ENCODE assay signal across 18 mouse cellular contexts in the genomic region with DNA sequence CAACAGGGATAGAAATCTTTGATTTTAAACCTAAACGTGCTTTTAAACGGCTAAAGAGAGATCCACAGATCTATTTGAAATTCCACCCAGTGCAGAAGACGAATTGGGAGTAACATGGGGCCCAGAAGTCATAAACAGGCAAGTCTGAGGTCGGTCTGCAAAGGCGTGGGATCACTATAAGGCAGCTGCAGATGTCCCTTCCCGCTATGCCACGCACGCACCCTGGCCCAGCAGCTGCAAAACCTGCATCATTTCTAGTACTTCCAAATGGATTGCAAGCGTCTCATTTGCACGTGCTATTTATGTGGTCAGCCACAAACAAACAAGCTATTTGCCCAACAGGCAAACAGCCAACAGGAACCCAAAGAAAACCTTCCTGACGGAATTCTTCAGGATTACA. TPM values are rescaled to one million over a fixed set of nuclear protein-coding genes. Genes with fewer than 3 reads are reported as not detected.
DNase-seq lines count a peak whose midpoint lies in the region; ATAC-seq and TF ChIP-seq lines count a peak whose summit lies in the region.
"Had no signal": no experiment of that assay in that cellular context is flagged by ENCODE, and none has a peak within 500 bp of the region (broad histone marks: within the 10 kb centered on the region; RNA-seq: fewer than 3 reads in every experiment).

No protein-coding gene starts in this region.

- H3K36me3 ChIP-seq in heart, embryonic 10.5 days = no peaks in the 10 kb centered on the region
- H3K36me3 ChIP-seq in heart, postnatal 0 days (replicated peaks; ENCODE audit: control insufficient read depth, insufficient read depth, low read length) = no peaks in the 10 kb centered on the region
- H3K36me3 ChIP-seq in lung, embryonic 15.5 days = no peaks in the 10 kb centered on the region
- H3K36me3 ChIP-seq: embryonic facial prominence, embryonic 12.5 days; neural tube, embryonic 12.5 days had no signal

- 86% methylated on average over 11 of the region's 11 CpGs for WGBS in heart, embryonic 10.5 days
- WGBS in heart, postnatal 0 days = 81% methylated on average over 11 of the region's 11 CpGs
- WGBS in lung, embryonic 15.5 days = 45% methylated on average over 11 of the region's 11 CpGs

- no peak for TF ChIP-seq CTCF in heart, postnatal 0 days (IDR thresholded peaks at IDR 0.05; ENCODE audit: low read depth)

- peaks cover 62% of the 10 kb centered on the region for H3K4me1 ChIP-seq in heart, embryonic 10.5 days
- peaks cover 28% of the 10 kb centered on the region for H3K4me1 ChIP-seq in heart, postnatal 0 days (ENCODE audit: control insufficient read depth, insufficient read depth)
- peaks cover 57% of the 10 kb centered on the region for H3K4me1 ChIP-seq in lung, embryonic 15.5 days
- H3K4me1 ChIP-seq: embryonic facial prominence, embryonic 12.5 days had no signal

- no peak for TF ChIP-seq EP300 in heart, postnatal 0 days (IDR thresholded peaks at IDR 0.05; ENCODE audit: low read depth)

- H3K9ac ChIP-seq in heart, postnatal 0 days (replicated peaks; ENCODE audit: low read depth, low read length) = no peak overlapping the region
- no peak overlapping the region for H3K9ac ChIP-seq in lung, embryonic 15.5 days
- H3K9ac ChIP-seq: embryonic facial prominence, embryonic 12.5 days; lung, embryonic 14.5 days; neural tube, embryonic 12.5 days had no signal

- no peak for ATAC-seq in heart, postnatal 0 days (ENCODE audit: insufficient read depth, low read depth)
- no peak for ATAC-seq in lung, embryonic 15.5 days (ENCODE audit: borderline replicate concordance, extremely low read depth, low FRiP score, low TSS enrichment)
- 0 out of 2 replicates have a peak, but pooled peaks have one; percentile 26 for ATAC-seq in megakaryocyte-erythroid progenitor cell, adult 5-6 weeks (replicated peaks; ENCODE audit: low FRiP score, low TSS enrichment, poor library complexity, severe bottlenecking)

- no peaks in the 10 kb centered on the region for H3K9me3 ChIP-seq in heart, embryonic 10.5 days
- no peaks in the 10 kb centered on the region for H3K9me3 ChIP-seq in heart, postnatal 0 days (replicated peaks; ENCODE audit: control insufficient read depth, low read length)
- H3K9me3 ChIP-seq in lung, embryonic 15.5 days = no peaks in the 10 kb centered on the region
- H3K9me3 ChIP-seq: embryonic facial prominence, embryonic 12.5 days; neural tube, embryonic 12.5 days had no signal

- DNase-seq in heart, embryonic 10.5 days (ENCODE audit: low spot score) = no peak
- DNase-seq in heart, adult 18-20 months = no peak
- no peak for DNase-seq in heart, postnatal 0 days (ENCODE audit: low spot score)
- DNase-seq in heart, adult 9 months (ENCODE audit: low spot score in 2 of 2) = no peak
- no peak for DNase-seq in lung, postnatal 10 days
- DNase-seq: cerebellum, adult 11 months; gastrocnemius, postnatal 36 days; right cerebral cortex, postnatal 4 days had no signal

- H3K4me3 ChIP-seq in heart, embryonic 10.5 days = no peak overlapping the region
- no peak overlapping the region for H3K4me3 ChIP-seq in heart, postnatal 0 days (ENCODE audit: low read depth, low read length)
- H3K4me3 ChIP-seq in lung, embryonic 15.5 days = no peak overlapping the region
- H3K4me3 ChIP-seq: embryonic facial prominence, embryonic 12.5 days; erythroblast, embryonic 14.5 days; neural tube, embryonic 12.5 days had no signal

- H3K27ac ChIP-seq in heart, embryonic 10.5 days = peak overlapping the region; percentile 65
- peak overlapping the region; percentile 40 for H3K27ac ChIP-seq in heart, postnatal 0 days (ENCODE audit: low read depth)
- peak overlapping the region; percentile 20; the same call in 1 of the 2 replicates for H3K27ac ChIP-seq in lung, embryonic 15.5 days
- H3K27ac ChIP-seq: embryonic facial prominence, embryonic 12.5 days; kidney, postnatal 0 days; neural tube, embryonic 12.5 days; stomach, postnatal 0 days had no signal

- no peaks in the 10 kb centered on the region for H3K27me3 ChIP-seq in heart, embryonic 10.5 days (ENCODE audit: insufficient read depth, poor library complexity, severe bottlenecking)
- H3K27me3 ChIP-seq in heart, postnatal 0 days (ENCODE audit: control insufficient read depth, insufficient read depth, low read length) = no peaks in the 10 kb centered on the region
- H3K27me3 ChIP-seq in lung, embryonic 15.5 days = no peaks in the 10 kb centered on the region
- H3K27me3 ChIP-seq: CH12.LX; embryonic facial prominence, embryonic 12.5 days; neural tube, embryonic 12.5 days had no signal

- no peak overlapping the region for H3K4me2 ChIP-seq in heart, postnatal 0 days (ENCODE audit: low read depth, low read length)
- H3K4me2 ChIP-seq in lung, embryonic 15.5 days = no peak overlapping the region
- H3K4me2 ChIP-seq: embryonic facial prominence, embryonic 12.5 days; liver, embryonic 11.5 days; lung, embryonic 14.5 days; neural tube, embryonic 12.5 days had no signal

RNA-seq across cellular contexts. Expression of a gene that starts 56.9 kb away (rescaled TPM):
- polyA plus RNA-seq in heart, embryonic 10.5 days (2016; fragmentation: Nextera tagmentation; extraction: Ambion mirVana) = 29.1 and 46.4 TPM in 2 replicates
- 100 to 1,000 TPM; 110 to 116 TPM for total RNA-seq in heart, adult 18-20 months (2021)
- total RNA-seq in heart, postnatal 0 days (2014; rRNA removed; ENCODE audit: low replicate concordance) = 48.7 and 81.8 TPM in 2 replicates
- polyA plus RNA-seq in heart, postnatal 0 days (2015; fragmentation: Nextera tagmentation; extraction: Ambion mirVana) = 29.8 and 36.7 TPM in 2 replicates
- 30.6 and 32.5 TPM in 2 replicates for polyA plus RNA-seq in lung, embryonic 15.5 days (2015; fragmentation: Nextera tagmentation; extraction: Ambion mirVana)
- 15.0 and 21.6 TPM in 2 replicates for total RNA-seq in megakaryocyte-erythroid progenitor cell, adult 5-6 weeks (2014; fragmentation: Nextera tagmentation)
- total RNA-seq in megakaryocyte-erythroid progenitor cell, adult 5-6 weeks (2017) = 24.7 and 35.3 TPM in 2 replicates
- total RNA-seq: CH12.LX had no signal
